Mouse (Mus musculus) forebrain, embryonic 15.5 days (tissue): ENCODE results near the gene Grk2. TPM values are rescaled to one million over a fixed set of nuclear protein-coding genes. Genes with fewer than 3 reads are reported as not detected.

Experiments
- ATAC-seq: fragments of 200-750 bp; cut with Nextera tagmentation; replicated peaks from 2 replicates; pipeline ENCODE4 v1.8.0; 2017; ENCODE audit warnings: mild to moderate bottlenecking, moderate TSS enrichment, moderate library complexity
- H3K27ac ChIP-seq: fragments of 300-500 bp; sonication (generic); replicated peaks from 2 replicates; pipeline ENCODE4 v1.5.1; 2015; ENCODE audit warnings: mild to moderate bottlenecking, inconsistent platforms
- H3K27me3 ChIP-seq: fragments of 300-500 bp; sonication (generic); 2 replicates; pipeline ENCODE4 v1.6.1; 2015; ENCODE audit warnings: inconsistent platforms
- H3K36me3 ChIP-seq: fragments of 300-500 bp; sonication (generic); 2 replicates; pipeline ENCODE4 v1.6.1; 2015; ENCODE audit warnings: mild to moderate bottlenecking, inconsistent platforms
- H3K4me1 ChIP-seq: fragments of 300-500 bp; sonication (generic); 2 replicates; pipeline ENCODE4 v1.6.1; 2015; ENCODE audit warnings: inconsistent platforms
- H3K4me2 ChIP-seq: fragments of 300-500 bp; sonication (generic); replicated peaks from 2 replicates; pipeline ENCODE4 v1.6.1; 2015; ENCODE audit warnings: mild to moderate bottlenecking, inconsistent platforms
- H3K4me3 ChIP-seq: fragments of 300-500 bp; sonication (generic); 2 replicates; pipeline ENCODE4 v1.5.1; 2015; ENCODE audit warnings: mild to moderate bottlenecking, inconsistent platforms
- H3K9ac ChIP-seq: fragments of 300-500 bp; sonication (generic); replicated peaks from 2 replicates; pipeline ENCODE4 v1.6.1; 2015; ENCODE audit warnings: mild to moderate bottlenecking, inconsistent platforms
- H3K9me3 ChIP-seq: fragments of 300-500 bp; sonication (generic); 2 replicates; pipeline ENCODE4 v1.6.1; 2016; ENCODE audit warnings: inconsistent platforms
- whole genome bisulfite sequencing: fragments of 180-500 bp; shearing (Covaris S2); methylation state at CpG from one replicate; pipeline ENCODE4 v1.1.7; 2015; ENCODE audit warnings: mixed read lengths; 5-methylcytosine and 5-hydroxymethylcytosine counted together
- polyA plus RNA-seq: library from polyadenylated mRNA; unstranded; fragments of >200 nt; fragmentation: Nextera tagmentation; extraction: Ambion mirVana; gene quantifications from 2 replicates; pipeline ENCODE4 v1.2.1, GENCODE M21; 2015

Grk2 gene
- 20.5 and 24.9 TPM in 2 replicates for polyA plus RNA-seq

DNA sequence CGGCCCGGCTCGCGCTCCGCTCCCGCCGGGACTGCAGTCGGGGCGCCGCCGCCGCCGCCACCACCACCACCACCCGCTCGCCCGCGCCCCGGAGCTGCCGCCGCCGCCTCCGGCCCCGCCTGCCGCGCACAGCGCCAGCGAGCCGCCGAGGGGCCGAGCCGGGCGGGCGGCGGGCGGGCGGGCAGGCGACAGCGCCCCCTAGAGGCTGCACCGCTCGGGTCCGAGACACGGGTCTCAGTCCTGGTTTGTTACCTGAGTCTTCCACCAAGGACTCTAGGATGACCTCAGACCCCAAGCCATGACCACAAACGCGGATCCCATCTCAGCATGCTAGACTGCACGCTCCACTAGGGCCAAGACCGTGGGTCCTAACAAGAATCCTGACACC, at the start of gene Grk2:
Gene Grk2 (minus strand): TSS at position 33 of the 388 bp plus-strand sequence.
- Histone ChIP-seq H3K4me3 (peak within 1 kb of the TSS; percentile 100), H3K4me1 (peaks cover 51% of the 10 kb centered on the region), H3K9ac (peak within 1 kb of the TSS; percentile 97), H3K9me3 (no peaks in the 10 kb centered on the region), H3K36me3 (no peaks in the 10 kb centered on the region), H3K4me2 (peak within 1 kb of the TSS; percentile 73), H3K27me3 (no peaks in the 10 kb centered on the region), H3K27ac (peak within 1 kb of the TSS; percentile 79)
- under 1% methylated on average over 28 of the region's 46 CpGs for WGBS
- ATAC-seq = peak; percentile 77

DNA sequence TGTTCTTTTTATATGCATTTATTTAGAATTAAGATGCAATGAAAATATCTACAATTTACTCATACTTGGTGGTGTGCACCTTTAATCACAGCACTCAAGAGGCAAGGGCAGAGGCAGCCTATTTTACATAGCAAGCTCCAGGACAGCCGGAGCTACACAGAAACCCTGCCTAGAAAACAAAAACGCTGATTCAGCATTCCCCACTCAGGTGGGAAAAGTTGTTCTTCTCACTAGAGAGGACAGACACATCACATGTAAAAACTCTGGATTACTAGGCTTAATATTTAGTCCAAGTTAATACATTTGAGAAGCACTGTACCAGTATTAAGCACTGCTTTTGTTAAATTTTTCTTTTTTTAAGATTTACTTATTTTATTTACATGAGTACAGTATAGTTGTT, 43.4 kb upstream of the Grk2 start:
- H3K9me3 ChIP-seq = no peaks in the 10 kb centered on the region
- H3K4me2 ChIP-seq = no peak overlapping the region
- H3K4me1 ChIP-seq = no peaks in the 10 kb centered on the region
- H3K4me3 ChIP-seq = no peak overlapping the region
- ATAC-seq = no peak
- WGBS = 93% methylated on average over 2 of the region's 2 CpGs
- peaks cover 63% of the 10 kb centered on the region for H3K36me3 ChIP-seq
- H3K9ac ChIP-seq = no peak overlapping the region
- H3K27me3 ChIP-seq = no peaks in the 10 kb centered on the region
- no peak overlapping the region for H3K27ac ChIP-seq

DNA sequence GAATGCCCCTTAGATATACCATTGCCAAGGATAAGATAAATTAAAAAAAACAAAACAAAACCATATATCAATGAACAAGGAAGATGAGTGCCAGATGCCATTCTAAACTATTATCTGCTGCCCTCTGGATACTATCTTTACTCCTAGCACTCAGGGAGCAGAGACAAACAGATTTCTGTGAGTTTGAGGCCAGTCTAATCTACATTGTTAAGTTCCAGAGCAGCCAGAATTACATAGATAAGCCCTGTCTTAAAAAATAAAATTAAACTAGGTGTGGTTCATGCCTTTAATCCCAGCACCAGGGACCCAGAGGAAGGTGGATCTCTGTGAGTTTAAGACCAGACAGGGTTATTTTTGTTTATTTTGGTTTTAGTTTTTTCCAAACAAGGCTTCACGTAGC, 40.5 kb upstream of the Grk2 start:
- Histone ChIP-seq H3K4me1 (no peaks in the 10 kb centered on the region), H3K27me3 (no peaks in the 10 kb centered on the region), H3K9me3 (no peaks in the 10 kb centered on the region), H3K9ac (no peak overlapping the region), H3K4me2 (no peak overlapping the region), H3K36me3 (peaks cover 76% of the 10 kb centered on the region), H3K4me3 (no peak overlapping the region), H3K27ac (no peak overlapping the region)
- WGBS = 93% methylated on average over 1 of the region's 1 CpGs
- ATAC-seq = no peak

DNA sequence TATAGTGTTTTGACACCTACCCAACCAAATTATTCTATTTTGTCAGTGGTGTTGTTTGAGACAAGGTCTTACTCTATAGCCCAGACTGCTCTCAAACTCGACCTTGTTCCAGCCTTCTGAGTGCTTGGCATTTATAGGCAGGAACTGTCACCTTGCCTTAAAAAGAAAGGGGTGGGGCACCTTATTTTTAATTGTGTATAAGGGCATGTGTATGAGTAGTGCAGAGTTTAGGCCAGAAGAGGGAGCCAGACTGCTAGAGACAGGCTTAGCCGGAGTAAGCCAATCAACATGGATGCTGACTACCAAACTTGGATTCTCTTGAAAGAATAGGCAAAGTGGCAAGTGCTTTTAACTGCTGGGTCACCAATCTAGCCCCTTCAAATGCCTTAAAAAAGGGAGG, 32.1 kb upstream of the Grk2 start:
- peaks cover 38% of the 10 kb centered on the region for H3K36me3 ChIP-seq
- H3K27ac ChIP-seq = no peak overlapping the region
- H3K4me3 ChIP-seq = no peak overlapping the region
- WGBS = 20% methylated on average over 2 of the region's 2 CpGs
- ATAC-seq = no peak
- no peaks in the 10 kb centered on the region for H3K27me3 ChIP-seq
- H3K4me1 ChIP-seq = peaks cover 10% of the 10 kb centered on the region
- H3K4me2 ChIP-seq = no peak overlapping the region
- no peaks in the 10 kb centered on the region for H3K9me3 ChIP-seq
- no peak overlapping the region for H3K9ac ChIP-seq

DNA sequence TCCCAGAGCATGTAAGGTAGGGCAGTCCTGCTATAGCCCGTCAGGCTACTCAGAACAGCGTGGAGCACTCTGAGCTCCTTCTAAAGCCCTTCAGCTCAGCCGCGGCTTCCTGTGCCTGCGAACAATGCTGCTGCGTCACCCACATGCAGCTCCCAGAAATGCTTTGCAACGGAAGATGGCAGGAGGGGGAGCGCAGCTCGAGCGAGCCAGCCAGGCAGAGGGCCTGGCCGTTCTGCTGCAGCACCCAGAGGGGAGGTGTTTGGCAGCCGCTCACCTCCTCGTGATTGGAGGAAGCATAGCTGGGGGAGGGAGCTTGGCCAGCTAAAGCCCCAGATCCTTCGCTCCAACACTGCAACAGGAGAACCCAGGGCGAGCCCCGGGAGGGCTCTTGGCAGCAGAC, 27.8 kb upstream of the Grk2 start:
- no peaks in the 10 kb centered on the region for H3K27me3 ChIP-seq
- peaks cover 25% of the 10 kb centered on the region for H3K36me3 ChIP-seq
- H3K4me2 ChIP-seq = peak overlapping the region; percentile 70
- ATAC-seq = peak; percentile 99
- WGBS = under 1% methylated on average over 16 of the region's 16 CpGs
- peak overlapping the region; percentile 58 for H3K9ac ChIP-seq
- no peaks in the 10 kb centered on the region for H3K9me3 ChIP-seq
- H3K27ac ChIP-seq = peak overlapping the region; percentile 94
- H3K4me1 ChIP-seq = peaks cover 30% of the 10 kb centered on the region
- H3K4me3 ChIP-seq = peak overlapping the region; percentile 65

DNA sequence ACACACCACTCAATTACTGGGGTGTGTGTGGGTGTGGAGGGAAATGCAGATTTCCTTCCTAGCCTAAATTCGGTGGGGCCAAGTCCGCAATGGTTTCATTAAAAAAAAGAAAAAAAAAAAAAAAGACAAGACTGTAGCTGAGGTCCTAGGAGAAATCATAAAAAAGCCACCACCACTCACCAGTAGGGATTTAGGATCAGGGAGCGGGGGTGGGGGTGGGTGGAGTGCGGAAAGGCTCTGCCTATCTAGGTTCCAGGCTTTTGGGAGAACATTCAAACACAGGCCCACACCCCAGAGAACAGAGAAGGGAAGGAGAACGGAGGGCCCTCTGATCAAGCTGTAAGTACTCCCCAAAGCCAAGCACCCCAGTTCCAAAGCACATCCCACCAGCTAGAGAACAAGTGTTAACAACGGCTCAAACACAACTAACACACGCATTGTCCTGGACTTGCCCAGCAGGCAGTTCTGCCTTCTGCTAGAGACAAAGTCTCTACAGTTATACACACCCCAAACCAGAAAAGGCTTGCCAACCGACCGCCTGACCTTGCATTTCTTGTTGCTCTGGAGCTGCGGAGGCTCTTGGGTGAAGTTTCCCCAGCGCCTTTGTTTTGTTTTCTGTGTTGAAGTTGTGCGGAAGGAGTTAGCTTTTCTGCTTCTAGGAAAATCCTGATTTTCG, 27.2 kb upstream of the Grk2 start:
- WGBS = under 1% methylated on average over 13 of the region's 13 CpGs
- H3K27ac ChIP-seq = peak overlapping the region; percentile 94
- H3K4me2 ChIP-seq = peak overlapping the region; percentile 70
- peaks cover 30% of the 10 kb centered on the region for H3K4me1 ChIP-seq
- H3K9me3 ChIP-seq = no peaks in the 10 kb centered on the region
- H3K27me3 ChIP-seq = no peaks in the 10 kb centered on the region
- H3K4me3 ChIP-seq = peak overlapping the region; percentile 65
- peak; percentile 35; the same call in 1 of the 2 replicates for ATAC-seq
- H3K36me3 ChIP-seq = peaks cover 31% of the 10 kb centered on the region
- H3K9ac ChIP-seq = peak overlapping the region; percentile 58

DNA sequence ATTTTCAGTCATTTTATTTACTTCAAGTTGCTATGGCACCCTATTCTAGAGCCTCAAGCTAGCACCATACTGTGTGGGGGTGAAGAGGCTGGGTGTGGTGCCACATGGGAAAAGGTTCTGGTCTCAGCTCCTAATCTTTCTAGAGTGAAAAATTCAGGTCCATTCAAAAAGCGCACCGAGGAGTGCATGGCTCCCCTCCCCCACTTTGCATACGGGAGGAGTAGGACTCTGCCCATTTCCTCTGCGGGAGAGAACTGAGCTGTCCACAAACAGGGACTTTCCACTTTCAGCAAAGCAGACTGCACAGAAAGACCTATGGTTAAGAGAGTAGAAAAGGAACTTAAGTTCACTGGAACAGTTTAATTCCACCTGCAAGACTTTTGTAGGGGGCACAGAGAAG, 26.6 kb upstream of the Grk2 start:
- Histone ChIP-seq H3K4me3 (peak overlapping the region; percentile 65), H3K36me3 (peaks cover 36% of the 10 kb centered on the region), H3K27ac (peak overlapping the region; percentile 94), H3K27me3 (no peaks in the 10 kb centered on the region), H3K9ac (peak overlapping the region; percentile 58), H3K4me1 (peaks cover 30% of the 10 kb centered on the region), H3K9me3 (no peaks in the 10 kb centered on the region), H3K4me2 (peak overlapping the region; percentile 70)
- no peak for ATAC-seq
- 1% methylated on average over 4 of the region's 4 CpGs for WGBS

DNA sequence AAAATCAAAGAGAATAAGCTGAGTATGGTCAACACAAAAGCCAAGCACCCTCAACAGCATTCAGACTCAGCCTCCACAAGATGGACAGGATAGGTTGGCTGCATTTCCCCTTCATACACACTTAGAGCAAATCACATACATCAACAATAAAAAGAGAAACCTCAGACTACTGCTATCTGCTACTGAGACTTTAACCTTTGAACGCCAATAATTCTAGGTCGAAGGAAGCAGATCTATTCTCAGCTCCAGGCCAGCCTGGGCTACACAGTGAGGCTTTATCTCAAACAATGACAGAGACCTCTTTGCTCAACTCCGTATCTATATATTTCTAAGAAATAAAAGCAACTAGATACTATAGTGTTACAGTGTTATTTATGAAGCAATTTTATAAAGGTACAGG, 25.3 kb upstream of the Grk2 start:
- no peak overlapping the region for H3K4me2 ChIP-seq
- ATAC-seq = no peak
- H3K27ac ChIP-seq = no peak overlapping the region
- peaks cover 50% of the 10 kb centered on the region for H3K36me3 ChIP-seq
- 0 out of 2 replicates have a peak overlapping the region, but pooled peaks have one; percentile 7 for H3K9ac ChIP-seq
- no peaks in the 10 kb centered on the region for H3K9me3 ChIP-seq
- H3K4me1 ChIP-seq = peaks cover 30% of the 10 kb centered on the region
- 93% methylated on average over 3 of the region's 3 CpGs for WGBS
- no peak overlapping the region for H3K4me3 ChIP-seq
- H3K27me3 ChIP-seq = no peaks in the 10 kb centered on the region

DNA sequence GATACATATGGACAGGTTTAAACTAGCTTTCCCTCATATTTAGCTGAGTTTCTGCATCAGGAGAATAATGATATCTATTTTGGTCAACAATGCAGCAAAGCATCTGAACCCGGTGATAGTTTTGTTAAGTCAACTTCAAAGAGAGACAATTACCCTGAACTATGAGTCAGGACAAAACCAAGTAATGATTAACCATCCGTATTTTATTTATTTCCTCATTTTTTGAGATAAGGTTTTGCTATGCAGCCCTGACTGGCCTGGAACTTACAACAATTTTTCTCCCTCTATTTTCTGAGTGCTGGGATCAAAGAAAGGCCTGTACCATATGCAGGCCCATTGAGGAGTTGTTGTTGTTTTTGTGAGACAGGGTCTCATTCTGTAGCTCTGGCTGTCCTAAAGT, 24.6 kb upstream of the Grk2 start:
- H3K27me3 ChIP-seq = no peaks in the 10 kb centered on the region
- WGBS = 93% methylated on average over 2 of the region's 2 CpGs
- H3K27ac ChIP-seq = no peak overlapping the region
- peaks cover 30% of the 10 kb centered on the region for H3K4me1 ChIP-seq
- no peak overlapping the region for H3K9ac ChIP-seq
- ATAC-seq = no peak
- no peak overlapping the region for H3K4me2 ChIP-seq
- H3K9me3 ChIP-seq = no peaks in the 10 kb centered on the region
- no peak overlapping the region for H3K4me3 ChIP-seq
- peaks cover 57% of the 10 kb centered on the region for H3K36me3 ChIP-seq

DNA sequence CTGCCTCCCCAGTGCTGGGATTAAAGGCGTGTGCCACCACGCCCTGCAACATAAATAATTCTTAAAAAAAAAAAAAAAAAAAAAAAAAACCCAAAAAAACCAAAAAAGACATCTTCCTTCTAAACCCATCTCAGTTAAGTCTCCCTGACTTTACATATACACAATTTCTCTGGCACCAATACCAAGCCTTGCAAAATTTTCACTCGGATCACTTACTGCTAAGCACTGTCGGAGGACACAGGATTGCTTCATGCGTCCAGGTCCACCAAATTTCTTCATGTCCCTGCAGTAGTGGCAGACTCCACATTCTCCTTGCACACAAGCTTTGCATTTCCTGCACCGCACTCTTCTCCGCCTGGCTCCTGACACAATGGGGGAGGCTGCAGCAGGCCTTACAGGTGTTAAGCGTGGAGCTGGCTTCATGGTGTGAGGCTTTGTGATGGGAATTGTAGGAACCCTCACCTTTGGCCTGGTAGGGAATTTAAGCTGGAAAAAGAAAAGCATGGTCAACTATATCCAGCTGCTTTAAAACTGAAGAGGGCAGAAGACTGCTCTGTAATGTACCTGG, 22.8 kb upstream of the Grk2 start:
- Histone ChIP-seq H3K27me3 (no peaks in the 10 kb centered on the region), H3K9me3 (no peaks in the 10 kb centered on the region), H3K4me2 (no peak overlapping the region), H3K9ac (no peak overlapping the region), H3K27ac (no peak overlapping the region), H3K36me3 (peaks cover 72% of the 10 kb centered on the region), H3K4me1 (peaks cover 19% of the 10 kb centered on the region), H3K4me3 (no peak overlapping the region)
- no peak for ATAC-seq
- 97% methylated on average over 8 of the region's 8 CpGs for WGBS

DNA sequence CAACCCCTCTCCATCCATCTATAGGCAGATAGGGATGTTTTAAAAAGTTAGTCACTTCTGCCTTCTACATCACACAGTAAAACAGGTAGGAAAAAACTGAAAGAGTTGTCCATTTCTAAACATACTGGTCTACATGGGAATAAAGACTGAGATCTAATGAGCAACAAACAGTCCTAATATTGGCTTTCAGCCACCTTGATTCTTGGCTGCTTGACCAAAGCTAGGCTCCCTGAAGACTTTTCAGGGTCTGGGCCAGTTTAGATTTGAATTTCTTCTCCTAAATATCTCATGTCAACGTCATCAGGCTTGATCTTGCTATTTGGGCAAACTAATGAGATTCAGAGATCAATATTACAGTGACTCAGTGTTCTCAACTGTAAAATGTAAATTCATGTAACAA, 20.9 kb upstream of the Grk2 start:
- no peak overlapping the region for H3K4me3 ChIP-seq
- H3K27ac ChIP-seq = no peak overlapping the region
- peaks cover 8% of the 10 kb centered on the region for H3K4me1 ChIP-seq
- H3K4me2 ChIP-seq = no peak overlapping the region
- H3K9me3 ChIP-seq = no peaks in the 10 kb centered on the region
- H3K9ac ChIP-seq = no peak overlapping the region
- H3K27me3 ChIP-seq = no peaks in the 10 kb centered on the region
- ATAC-seq = no peak
- 88% methylated on average over 1 of the region's 1 CpGs for WGBS
- peaks cover 91% of the 10 kb centered on the region for H3K36me3 ChIP-seq

DNA sequence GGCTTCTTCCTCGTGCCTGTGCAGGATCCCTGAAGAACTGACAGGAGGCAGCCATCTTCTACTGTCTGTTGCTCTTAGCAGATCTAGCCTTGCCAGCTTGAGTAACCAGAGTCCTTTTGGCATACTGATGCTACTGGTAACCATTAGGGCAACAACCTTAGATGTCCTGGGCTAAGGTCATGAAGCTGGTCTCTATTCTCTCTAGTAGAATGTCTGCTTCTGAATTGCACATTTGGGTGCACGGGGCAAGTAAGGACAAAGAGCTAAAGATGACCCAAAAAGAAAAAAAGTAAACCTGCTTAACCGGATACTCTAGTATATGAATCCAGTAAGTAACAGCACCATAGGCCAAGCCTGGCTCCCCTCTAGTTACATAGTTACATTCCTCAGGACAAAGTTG, 20.1 kb upstream of the Grk2 start:
- H3K27me3 ChIP-seq = no peaks in the 10 kb centered on the region
- no peak overlapping the region for H3K4me2 ChIP-seq
- H3K4me3 ChIP-seq = no peak overlapping the region
- no peak overlapping the region for H3K9ac ChIP-seq
- H3K4me1 ChIP-seq = peaks cover under 1% of the 10 kb centered on the region
- H3K36me3 ChIP-seq = peaks cover 93% of the 10 kb centered on the region
- H3K27ac ChIP-seq = no peak overlapping the region
- 89% methylated on average over 3 of the region's 3 CpGs for WGBS
- ATAC-seq = no peak
- H3K9me3 ChIP-seq = no peaks in the 10 kb centered on the region

DNA sequence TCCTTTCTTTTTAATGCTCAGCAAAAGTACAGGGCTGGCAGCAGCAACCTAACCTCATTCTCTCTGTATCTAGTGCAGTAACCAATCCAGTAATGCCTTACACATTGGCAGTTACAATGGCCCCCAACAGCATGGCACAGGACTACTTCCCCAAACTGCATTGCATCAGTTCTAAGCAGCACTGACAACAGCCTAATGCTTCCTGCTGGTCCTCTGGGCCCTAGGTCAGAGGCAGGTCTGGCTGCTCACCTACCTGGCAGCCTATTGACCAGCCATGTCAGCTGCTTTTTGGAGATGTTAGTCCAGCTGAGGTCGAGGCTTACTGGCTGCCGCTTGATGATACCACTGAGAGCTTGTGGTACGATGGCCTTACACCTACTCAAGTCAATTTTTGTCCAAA, 16.1 kb upstream of the Grk2 start:
- H3K27me3 ChIP-seq = no peaks in the 10 kb centered on the region
- no peaks in the 10 kb centered on the region for H3K9me3 ChIP-seq
- no peak for ATAC-seq
- H3K4me3 ChIP-seq = no peak overlapping the region
- H3K4me1 ChIP-seq = no peaks in the 10 kb centered on the region
- WGBS = 92% methylated on average over 3 of the region's 3 CpGs
- H3K36me3 ChIP-seq = peaks cover 97% of the 10 kb centered on the region
- no peak overlapping the region for H3K4me2 ChIP-seq
- no peak overlapping the region for H3K27ac ChIP-seq
- no peak overlapping the region for H3K9ac ChIP-seq
